Mouse (Mus musculus) embryonic fibroblast, embryonic 13.5 days (primary cell): ENCODE results near the gene Mtmr12. TPM values are rescaled to one million over a fixed set of nuclear protein-coding genes. Genes with fewer than 3 reads are reported as not detected.
"Not testable (repeated sequence)": the region's sequence is repeated elsewhere in the genome, so short reads cannot be mapped to it uniquely, and the experiment has no call there.

Experiments
- H3K27ac ChIP-seq: 2 replicates; pipeline ENCODE4 v1.5.1; 2012; ENCODE audit warnings: low read length, control low read depth, inconsistent platforms; ENCODE audit not compliant: insufficient read depth
- H3K4me1 ChIP-seq: 2 replicates; pipeline ENCODE4 v1.6.1; 2011; ENCODE audit warnings: low read length; ENCODE audit not compliant: control insufficient read depth, insufficient read depth
- H3K4me3 ChIP-seq: 2 replicates; pipeline ENCODE4 v1.5.1; 2011; ENCODE audit warnings: mild to moderate bottlenecking, control low read depth, low read length; ENCODE audit not compliant: insufficient read depth
- CTCF ChIP-seq: IDR thresholded peaks from 2 replicates; pipeline ENCODE4 v1.5.1; 2011; ENCODE audit warnings: mild to moderate bottlenecking, control low read depth, low read length, moderate library complexity, borderline replicate concordance; ENCODE audit not compliant: insufficient read depth
- POLR2A ChIP-seq: IDR thresholded peaks from 2 replicates; pipeline ENCODE4 v1.6.1; 2011; ENCODE audit warnings: low read depth, mild to moderate bottlenecking, control low read depth, low read length, moderate library complexity
- polyA plus RNA-seq: library from polyadenylated mRNA; stranded (reverse); fragments of >200 nt; gene quantifications from 2 replicates; pipeline ENCODE4 v1.2.4, GENCODE M21; 2011; ENCODE audit warnings: low read depth; ENCODE audit not compliant: missing spikeins, insufficient read length

The Mtmr12 gene
- 11.2 and 12.3 TPM in 2 replicates for polyA plus RNA-seq

DNA sequence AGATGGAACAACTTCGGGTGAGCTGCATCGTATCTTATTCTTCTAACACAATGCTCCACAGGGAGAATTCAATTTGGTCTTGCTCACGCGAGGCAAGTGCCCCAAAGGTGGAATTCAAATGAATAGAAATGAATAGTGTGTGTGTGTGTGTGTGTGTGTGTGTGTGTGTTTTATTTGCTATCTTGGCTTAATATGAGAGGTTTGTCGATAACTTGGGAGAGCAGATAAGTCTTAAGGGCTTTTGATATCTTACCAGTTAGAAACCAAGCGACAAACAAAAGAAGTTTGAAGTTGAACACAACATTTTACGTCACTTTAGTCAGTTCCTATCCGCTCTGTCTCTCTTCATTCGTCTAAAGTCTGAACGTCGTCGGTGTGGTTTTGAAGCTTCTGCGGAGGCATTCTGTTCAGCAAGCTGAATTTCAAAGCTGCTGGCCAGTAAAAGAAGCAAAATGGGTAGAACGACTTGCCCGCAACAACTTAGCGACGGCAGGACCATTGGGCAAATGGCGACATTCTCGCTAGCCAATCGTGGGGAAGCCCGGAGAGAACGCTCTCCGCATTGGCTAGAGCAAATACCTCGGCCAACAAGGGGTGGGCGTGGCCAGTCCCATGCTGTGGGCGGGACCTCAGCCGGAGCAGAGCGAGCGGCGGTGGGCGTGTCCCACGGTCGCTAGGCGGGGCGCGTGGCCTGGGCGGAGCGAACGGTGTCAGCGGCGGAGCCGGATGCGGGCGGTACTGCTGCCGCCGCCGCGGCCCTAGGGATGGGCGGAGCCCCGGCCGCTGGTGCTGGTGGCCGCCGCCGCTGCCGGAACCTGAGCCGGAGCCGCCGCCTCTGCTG lies at the start of gene Mtmr12:
Gene Mtmr12, plus strand, starts transcription at position 710 of the 841 bp plus-strand sequence.
- TF ChIP-seq CTCF (no peak), POLR2A (peak; percentile 71)
- Histone ChIP-seq H3K4me3 (peak within 1 kb of the TSS; percentile 79), H3K4me1 (peaks cover 6% of the 10 kb centered on the region), H3K27ac (peak within 1 kb of the TSS; percentile 87)

DNA sequence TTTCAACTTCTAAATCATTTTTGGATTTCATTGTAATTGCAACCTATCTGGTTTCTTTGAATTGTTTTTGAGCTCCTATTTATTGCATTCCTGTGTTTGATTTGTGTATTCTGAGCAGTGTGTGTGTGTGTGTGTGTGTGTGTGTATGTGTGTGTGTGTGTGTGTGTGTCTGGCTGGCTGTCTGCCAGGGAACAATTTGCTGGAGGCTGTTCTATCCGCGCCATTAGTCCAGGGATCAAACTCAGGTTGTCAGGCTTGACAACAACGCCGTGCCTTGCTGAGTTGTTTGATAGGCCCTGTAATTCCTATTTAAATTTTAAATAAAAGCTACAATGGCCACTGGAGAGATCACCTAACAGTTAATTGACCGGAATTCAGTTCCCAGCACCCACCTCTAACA lies 26.7 kb upstream of the Mtmr12 start:
- TF ChIP-seq POLR2A (no peak), CTCF (no peak)
- no peaks in the 10 kb centered on the region for H3K4me1 ChIP-seq
- no peak overlapping the region for H3K27ac ChIP-seq
- H3K4me3 ChIP-seq: no peak overlapping the region

DNA sequence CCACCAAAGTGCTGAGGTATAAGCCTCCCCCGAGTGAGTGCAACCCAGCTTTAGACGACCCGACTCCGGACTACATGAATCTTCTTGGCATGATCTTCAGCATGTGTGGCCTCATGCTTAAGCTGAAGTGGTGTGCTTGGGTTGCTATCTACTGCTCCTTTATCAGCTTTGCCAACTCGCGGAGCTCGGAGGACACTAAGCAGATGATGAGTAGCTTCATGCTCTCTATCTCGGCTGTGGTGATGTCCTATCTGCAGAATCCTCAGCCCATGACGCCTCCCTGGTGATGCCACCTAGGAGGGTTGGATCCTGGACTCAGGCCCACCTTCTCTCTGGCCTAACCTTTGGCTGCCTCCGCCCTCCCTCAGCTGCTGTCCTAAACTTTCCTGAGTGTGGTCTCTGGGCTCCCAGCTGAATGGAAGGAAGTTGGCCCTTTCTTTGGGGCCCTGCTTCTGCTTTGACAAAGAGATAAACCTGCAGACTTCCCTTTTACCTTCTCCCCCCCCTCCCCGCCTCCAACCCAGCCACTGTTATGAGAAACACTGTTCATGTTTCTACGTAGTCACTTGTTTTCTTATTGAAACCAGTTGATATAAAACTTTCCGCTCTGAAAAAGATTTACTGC lies 23.5 kb upstream of the Mtmr12 start:
- H3K4me3 ChIP-seq, H3K4me1 ChIP-seq, H3K27ac ChIP-seq: not testable (repeated sequence)

DNA sequence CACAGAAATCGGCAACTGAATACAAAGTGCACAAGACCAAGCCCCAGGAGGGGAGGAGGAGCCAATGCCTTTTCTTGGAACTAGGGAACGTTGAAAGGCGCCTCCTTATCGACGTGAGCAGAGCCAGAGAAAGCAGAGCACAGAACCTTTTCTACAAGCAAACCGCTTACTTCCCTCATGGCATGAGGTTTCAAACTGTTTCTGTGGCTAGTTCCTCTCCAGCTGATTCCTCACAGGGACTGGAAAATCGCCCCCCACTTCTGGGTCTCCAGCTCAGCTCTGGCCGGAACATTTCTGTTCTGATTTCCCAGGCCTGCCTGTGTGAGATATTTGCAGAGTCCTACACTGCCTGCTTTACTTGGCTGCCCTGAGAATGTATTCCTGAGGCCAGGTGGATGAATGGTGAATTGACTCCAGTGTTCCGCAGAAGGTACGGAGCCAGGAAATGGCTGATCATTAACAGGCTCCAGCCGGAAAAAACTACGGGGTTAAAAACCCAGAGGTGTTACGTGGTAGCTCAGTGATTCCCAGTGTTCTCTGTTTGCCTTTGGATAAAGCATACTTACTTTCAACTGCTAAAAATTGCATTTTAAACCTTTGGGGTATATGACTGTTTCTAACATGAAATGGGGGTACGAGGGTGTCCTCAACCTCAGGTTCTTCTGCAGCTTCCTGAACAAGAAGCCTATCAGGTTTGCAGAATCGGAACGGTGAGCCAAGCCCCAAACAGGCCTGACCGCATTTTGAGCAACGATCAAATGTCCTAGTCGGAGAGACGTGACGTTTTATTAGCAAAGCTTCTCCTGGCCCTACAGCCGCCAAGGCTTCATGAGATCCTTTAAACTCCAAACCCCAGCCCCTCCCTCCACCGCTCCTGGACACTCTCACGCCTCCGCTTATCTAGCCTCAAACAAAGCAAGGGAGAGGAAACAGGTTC lies 10.7 kb upstream of the Mtmr12 start:
- no peak for TF ChIP-seq POLR2A
- Histone ChIP-seq H3K4me1 (no peaks in the 10 kb centered on the region; the same call in 1 of the 2 replicates), H3K4me3 (no peak overlapping the region), H3K27ac (no peak overlapping the region)

DNA sequence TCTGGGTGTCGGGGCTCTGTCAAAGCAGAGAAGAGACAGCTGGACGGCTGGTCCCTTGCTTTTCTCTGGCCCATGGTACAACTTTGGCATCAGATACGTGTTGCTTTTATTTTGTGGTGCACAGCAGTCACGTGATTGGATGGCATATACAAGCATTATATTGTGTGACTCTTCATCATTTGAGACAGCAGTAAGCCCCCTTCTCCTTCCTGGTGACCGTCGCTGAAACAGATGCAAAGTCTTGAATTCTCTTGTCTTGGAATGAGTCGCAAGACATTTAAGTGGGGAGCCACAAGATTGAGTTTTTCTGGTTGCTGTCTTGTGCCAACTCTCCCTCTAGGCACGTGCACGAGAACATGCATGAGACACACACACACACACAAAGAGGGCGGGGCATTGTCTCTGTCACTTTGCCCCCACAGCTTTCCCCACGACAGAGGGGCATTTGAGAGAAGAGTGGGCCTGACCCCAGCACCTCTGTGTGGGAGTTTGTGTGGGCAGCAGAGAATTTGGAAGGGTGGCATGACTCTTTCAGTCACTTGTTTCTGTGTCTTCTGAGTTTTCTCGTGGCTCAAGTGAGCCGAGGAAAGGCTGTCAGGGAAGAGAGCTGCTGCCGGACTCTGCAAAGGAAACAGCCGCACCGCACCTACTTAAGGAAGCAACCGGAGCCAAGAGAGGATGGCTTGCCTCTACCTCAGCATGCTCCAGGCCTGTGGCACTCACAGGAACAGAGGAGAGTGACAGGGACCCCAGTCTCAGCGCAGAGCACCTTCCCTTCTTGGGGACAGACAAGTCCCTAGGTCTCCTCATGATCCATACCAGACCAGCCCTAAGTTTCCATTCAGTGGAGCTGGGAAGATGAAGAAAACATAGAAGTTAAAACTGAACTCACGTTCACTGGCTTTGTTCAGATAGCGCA lies 9.8 kb upstream of the Mtmr12 start:
- no peak overlapping the region for H3K27ac ChIP-seq
- H3K4me3 ChIP-seq: no peak overlapping the region
- no peak for TF ChIP-seq POLR2A
- TF ChIP-seq CTCF: no peak
- H3K4me1 ChIP-seq: no peaks in the 10 kb centered on the region; the same call in 1 of the 2 replicates

DNA sequence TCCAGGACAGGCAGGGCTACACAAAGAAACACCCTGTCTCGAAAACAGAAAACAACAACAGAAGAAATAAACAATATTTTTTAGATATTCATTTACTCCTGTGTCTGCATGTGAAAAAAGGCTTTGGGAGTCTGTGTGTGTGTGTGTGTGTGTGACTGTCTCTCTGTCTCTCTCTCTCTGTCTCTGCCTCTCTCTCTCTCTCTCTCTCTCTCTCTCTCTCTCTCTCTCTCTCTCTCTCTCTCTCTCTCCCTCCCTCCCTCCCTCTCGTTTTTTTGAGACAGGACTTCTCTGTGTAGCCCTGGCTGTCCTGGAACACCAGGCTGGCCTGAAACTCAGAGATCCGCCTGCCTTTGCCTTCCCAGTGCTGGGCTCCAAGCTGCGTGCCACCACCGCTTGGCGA lies 8.9 kb upstream of the Mtmr12 start:
- no peaks in the 10 kb centered on the region; the same call in 1 of the 2 replicates for H3K4me1 ChIP-seq

DNA sequence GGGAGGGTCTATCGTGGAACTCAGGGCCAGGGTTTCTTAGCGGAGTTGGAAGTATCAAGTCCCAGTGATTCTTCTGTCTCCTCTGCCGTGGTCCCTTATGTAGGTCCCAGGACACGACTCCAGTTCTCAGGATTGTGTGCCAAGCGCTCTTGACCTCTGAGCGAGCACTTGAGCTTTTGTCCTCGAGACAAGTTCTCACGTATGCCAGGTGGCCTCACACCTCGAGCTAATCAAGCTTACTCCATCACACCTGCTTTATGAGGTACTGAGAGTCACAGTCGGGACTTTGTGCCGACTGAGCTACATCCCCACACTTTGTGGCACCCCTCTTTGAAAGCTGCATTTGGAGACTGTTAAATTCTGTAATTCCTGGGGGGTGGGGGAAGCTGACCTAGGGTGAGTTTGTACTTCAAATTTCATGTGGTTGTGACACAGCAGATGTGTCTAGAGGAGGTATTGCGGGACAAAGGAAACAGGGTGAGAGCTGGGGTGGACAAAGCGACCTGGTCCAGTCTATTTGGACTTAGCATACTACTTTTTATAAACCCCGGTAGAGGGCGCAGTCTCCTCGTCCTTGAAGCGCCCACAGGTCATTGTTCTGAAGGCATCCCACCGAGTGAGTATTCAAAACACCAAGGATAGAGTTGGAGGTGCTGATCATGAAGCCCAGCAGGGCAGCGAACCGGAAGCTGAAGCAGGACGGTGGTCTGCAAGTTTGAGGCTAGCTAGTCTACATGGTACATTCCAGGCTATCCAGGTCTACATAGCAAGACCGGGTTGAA lies 8.2 kb upstream of the Mtmr12 start:
- Histone ChIP-seq H3K4me1 (no peaks in the 10 kb centered on the region; the same call in 1 of the 2 replicates), H3K4me3 (no peak overlapping the region), H3K27ac (no peak overlapping the region)
- TF ChIP-seq CTCF (0 out of 2 replicates have a peak, but pooled peaks have one; percentile 29), POLR2A (no peak)

More for the DNA sequence above, 8.9 kb upstream of the Mtmr12 start:
- H3K27ac ChIP-seq: no peak overlapping the region
- H3K4me3 ChIP-seq: no peak overlapping the region
- no peak for TF ChIP-seq POLR2A
- no peak for TF ChIP-seq CTCF

DNA sequence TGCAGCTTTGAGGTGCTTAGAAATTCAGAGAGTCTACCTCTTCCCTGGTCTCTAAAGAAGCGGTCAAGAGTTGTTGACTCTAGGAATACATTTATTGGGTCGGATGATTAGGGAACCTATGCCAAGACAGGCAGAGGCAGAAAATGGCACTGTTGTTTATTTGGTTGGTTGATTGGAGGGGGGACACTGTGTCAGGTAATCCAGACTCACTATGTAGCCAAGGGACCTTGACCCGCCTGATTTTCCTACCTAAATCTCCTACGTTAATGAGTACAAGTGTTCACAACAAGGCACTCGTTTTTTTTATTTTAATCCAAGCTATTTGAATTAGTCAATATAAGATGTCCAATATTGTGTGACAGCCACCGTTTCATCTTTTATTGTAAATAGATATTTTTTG lies 7.5 kb upstream of the Mtmr12 start:
- Histone ChIP-seq H3K27ac (no peak overlapping the region), H3K4me1 (no peaks in the 10 kb centered on the region; the same call in 1 of the 2 replicates), H3K4me3 (no peak overlapping the region)
- no peak for TF ChIP-seq CTCF
- TF ChIP-seq POLR2A: no peak

DNA sequence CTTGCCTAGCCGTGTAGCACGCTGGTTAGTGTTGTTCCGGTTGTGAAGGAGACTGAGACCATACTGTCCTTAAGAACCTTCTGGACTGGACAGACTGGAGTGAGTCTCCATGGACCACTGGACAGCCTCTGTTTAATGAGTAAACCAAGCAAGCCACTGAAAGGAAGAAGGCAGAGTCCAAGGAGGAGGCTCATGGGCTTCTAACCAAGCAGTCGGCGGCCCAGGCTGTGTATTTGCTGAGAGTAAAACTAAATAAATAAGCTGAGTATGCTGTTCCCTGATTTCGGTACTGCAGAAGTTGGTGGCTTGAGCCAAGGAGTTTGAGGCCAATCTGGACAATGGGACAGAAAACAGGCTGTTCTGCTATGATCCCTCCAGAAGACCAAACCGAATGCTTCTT lies 4.8 kb upstream of the Mtmr12 start:
- Histone ChIP-seq H3K4me3 (no peak overlapping the region), H3K27ac (no peak overlapping the region), H3K4me1 (no peaks in the 10 kb centered on the region)
- TF ChIP-seq POLR2A: no peak
- no peak for TF ChIP-seq CTCF
